Mouse (Mus musculus) embryo, embryonic 10 days (tissue): ENCODE measurements around the gene Papss2.

Experiments used
- DNase-seq: peaks from one replicate; pipeline ENCODE4 v3.0.0-alpha.2; 2015; ENCODE audit warnings: low spot score

The Papss2 gene

GRCm38 (mm10) chr19:32601033-32601770 lies 5.6 kb downstream of the Papss2 start:
- no peak for DNase-seq

DNA sequence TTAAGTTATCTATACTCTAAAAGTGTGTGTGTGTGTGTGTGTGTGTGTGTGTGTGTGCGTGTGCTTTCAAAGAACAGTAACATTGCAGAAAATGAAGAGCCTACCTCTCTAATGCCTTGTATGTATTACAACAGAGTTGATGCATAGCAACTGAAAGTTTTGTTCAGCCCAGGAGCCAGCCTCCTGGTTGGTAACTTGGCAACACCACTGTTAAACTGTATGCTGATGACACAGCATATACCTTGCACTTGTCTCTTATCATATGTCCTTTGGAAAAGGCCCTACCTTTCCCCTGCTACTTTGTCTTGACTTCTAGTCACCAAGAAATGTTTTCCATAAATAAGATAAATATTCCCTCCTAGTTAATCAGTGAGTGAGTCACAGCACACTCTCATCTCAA lies 7.9 kb downstream of the Papss2 start:
- no peak for DNase-seq

DNA sequence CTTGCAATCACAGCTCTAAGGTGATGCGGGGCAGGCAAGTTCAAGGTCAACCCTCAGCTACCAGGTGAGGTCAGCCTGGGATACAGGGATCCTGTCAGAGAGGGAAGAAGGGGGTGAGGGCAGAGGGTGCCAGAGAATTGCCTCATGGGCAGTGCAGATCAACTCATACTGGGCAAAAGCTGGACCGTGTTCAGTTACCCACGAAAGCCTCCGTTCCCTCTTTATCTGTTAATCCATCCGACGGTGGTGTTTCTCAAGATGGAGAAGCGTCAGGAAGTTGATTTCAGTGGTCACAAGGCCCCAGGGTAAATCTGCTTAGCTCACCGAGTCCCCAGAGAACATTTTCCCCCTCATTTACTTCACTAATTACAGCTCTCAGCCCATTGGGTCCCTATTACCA lies 8.5 kb downstream of the Papss2 start:
- no peak for DNase-seq

DNA sequence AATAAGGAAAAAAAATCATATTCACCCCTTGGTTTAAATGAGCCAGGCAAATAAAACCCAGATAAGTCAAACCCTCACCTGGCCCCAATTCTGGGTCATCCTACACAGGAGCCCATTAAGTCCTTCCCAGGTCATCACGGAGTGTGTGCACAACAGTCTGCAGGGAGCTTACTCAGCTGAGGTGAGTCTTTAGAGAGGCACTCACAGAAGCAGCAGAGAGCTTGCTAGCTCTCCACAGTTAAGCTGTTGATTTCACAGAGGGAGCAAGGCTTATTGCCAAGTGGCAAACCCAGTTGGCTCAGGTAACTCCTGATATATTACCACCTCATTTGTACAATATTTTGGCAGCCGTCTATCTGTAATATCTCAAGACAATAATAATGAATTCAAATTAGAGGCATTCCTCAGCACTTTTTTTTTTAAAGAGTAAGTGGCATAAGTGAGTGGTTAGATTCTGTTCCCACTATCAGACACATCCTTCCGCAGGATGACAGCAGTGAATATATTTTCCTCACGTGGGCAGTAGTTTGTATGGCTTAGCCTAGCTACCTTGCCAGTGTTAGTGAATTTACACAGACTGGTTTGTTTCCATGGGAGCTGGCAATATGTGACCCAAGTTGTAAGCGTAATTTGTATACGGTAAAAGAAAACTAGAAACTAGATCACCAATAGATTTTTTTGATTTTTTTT lies 9.1 kb downstream of the Papss2 start:
- DNase-seq, result no peak

GRCm38 (mm10) chr19:32606227-32606827 lies 10.7 kb downstream of the Papss2 start:
- DNase-seq, result no peak

GRCm38 (mm10) chr19:32607036-32607435 lies 11.4 kb downstream of the Papss2 start:
- no peak for DNase-seq

DNA sequence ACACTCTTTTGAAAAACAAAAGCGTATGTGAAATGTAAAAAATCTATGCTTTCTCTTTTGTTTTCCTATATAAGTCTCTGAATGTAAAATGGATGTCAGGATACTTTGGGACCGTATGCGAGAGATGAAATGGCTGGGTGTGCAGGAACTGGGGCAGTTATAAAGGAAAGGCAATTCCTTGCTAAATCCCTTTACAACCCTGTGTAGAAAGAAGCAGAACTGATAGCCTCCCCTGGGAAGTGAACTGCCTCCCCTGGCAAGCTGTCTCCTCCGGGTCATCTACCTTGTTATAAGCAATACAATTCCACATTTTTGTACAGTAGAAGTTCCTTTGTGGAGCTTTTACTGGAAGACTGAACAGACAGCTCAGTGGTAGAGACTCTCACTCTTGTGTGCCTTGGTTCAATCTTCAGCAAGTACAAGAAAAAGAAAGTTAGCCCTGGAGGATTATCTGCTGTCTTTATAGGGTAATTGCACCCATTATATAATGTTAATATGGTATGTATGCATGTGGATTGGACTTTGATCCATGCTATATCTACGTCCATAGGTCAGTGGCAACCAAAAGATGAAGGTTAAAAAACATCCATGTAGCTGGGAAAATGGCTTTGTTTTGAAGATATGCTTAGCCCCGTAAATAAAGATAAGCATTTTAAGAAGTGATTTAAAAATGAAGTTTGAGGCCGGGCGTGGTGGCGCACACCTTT lies 15.9 kb downstream of the Papss2 start:
- no peak for DNase-seq

GRCm38 (mm10) chr19:32614046-32614771 lies 18.6 kb downstream of the Papss2 start:
- no peak for DNase-seq

- DNase-seq, result no peak
These were observed 19.1 kb downstream of the Papss2 start for GRCm38 (mm10) chr19:32614772-32615099.

GRCm38 (mm10) chr19:32616646-32617045 lies 21.1 kb downstream of the Papss2 start:
- no peak for DNase-seq

DNA sequence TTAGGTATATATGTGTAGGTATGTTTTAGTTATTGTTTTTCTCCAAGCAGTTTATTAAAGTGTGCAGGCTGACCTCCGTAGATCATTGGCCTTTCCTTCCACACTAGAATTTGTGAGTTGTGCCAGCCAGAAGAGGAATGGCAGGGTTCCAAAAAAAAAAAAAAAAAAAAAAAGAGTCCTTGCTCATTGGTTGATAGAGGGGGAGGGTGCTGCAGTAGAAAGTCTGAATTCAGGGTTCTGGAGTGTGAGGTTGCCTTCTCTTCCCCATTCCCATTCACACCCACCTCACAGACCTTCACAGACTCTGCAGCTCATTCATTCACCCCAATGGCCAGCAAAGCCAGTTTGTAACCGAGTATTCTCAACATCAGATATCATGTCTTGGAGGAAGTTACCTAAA lies 24.1 kb downstream of the Papss2 start:
- DNase-seq, result no peak

- no peak for DNase-seq
These were observed 25.4 kb downstream of the Papss2 start for GRCm38 (mm10) chr19:32620859-32621445.

DNA sequence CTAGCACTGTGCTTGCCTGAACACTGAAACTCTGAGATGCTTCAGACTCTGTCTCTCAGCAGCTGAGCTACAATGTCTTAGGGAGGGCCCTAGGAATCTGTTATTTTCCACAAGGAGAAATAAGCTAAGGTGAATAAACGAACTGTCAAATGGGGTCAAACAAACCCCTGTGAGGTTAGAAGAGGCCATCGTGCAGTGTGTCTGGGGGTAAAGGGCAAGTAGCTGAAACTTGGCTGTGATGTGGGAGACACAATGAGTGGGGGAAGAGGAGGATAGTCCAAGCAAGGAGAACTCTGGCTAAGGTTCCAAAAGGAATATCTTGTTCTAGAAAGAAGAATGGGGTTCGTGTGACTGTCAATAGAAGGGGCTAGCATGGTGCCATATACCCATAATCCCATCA lies 26.6 kb downstream of the Papss2 start:
- no peak for DNase-seq

DNA sequence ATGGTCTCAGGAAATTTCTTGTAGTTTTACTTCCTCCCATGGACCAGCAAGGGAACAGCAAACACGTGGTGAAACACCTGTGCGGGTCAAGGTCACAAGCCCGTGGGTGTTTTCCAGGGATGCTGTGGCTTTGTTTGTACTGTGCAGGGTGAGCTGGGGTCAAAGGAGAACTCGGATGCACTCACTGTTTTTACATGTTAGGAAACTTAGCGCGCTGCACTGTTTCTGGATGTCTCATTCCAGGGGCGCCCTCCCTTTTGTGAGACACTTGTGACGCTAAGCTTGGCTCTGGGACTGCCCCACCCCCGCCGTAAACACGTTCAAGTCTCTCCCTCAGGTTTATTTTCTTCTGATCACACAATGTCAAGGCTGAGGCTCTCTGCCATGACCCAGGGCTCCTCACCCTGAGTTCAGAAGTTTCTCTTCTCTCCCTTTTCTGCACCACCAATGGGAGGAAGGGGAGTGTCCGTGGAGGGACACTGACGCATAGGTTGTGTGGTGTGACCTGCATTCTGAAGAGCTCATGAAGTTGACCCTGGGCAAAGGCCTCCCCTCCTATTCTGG lies 31.3 kb downstream of the Papss2 start:
- no peak for DNase-seq

DNA sequence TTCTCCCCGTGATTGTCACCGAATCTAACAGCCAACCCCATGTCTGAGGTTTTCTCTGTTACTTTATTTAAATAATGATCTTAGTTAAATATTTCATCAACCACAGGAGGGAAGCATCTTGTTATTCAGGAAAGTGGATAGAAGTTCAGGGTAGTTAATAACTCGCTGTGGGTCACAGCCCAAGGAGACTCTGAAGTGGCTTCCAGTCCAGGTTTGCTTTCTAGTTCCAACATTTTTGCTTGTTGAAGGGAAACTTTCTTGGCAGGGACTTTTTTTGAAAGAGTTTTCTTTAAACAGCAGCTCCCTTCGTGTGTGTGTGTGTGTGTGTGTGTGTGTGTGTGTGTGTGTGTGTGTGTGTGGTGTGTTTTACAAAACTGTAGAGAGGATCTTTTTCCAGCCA lies 32.0 kb downstream of the Papss2 start:
- no peak for DNase-seq

- DNase-seq, result no peak
These were observed 33.1 kb downstream of the Papss2 start for GRCm38 (mm10) chr19:32628572-32629132.

DNA sequence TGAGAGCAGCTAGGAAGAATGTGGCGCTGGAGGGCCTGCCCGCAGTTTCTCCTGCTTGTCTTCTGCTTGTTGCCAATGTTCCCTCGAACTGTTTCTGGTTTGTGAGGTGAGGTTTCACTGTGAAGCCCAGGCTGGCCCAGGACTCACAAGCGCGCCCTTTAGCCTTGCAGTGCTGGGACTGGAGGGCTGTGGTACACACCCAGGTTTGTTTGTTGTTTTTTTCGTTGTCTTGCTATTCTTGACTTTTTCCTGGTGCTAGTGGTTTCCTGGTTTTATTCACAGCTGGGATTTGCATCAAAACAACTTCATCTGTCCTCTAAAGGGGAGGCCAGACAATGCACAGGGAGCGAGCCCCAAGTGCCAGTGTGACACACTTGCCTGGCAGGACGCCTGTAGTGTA lies 39.3 kb downstream of the Papss2 start:
- no peak for DNase-seq

- no peak for DNase-seq
These were observed 42.0 kb downstream of the Papss2 start for GRCm38 (mm10) chr19:32637357-32638275.

DNA sequence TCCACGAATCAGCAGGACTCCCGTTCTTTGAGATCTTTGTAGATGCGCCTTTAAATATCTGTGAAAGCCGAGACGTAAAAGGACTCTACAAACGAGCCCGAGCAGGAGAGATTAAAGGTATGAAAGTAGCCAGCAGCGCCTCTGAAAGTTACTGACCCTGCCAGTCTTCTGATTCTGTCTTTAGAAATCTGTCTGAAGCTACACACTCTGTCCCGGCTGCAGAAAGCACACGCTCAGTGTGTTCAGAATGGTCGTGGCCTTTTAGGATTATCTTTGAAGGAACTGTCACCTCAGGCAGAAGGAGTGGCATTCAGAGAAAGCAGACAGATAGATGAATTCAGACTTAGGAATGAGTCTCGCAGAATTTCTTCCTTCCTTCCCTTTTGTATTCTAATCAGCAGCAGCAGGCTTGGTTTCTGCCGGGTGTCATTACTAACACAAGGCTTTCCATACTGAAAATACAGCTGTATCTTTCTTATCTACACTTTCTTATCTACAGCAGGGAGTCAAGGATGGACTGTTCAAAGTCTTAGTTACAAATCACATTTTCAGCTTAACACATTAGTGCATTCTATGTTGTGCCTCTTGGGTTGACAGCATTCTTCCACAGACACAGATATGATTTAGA lies 42.8 kb downstream of the Papss2 start:
- no peak for DNase-seq

GRCm38 (mm10) chr19:32641535-32641934 lies 45.9 kb downstream of the Papss2 start:
- no peak for DNase-seq
